Mouse (Mus musculus): ENCODE measurements around the gene Vstm2a.
A peak's percentile ranks its signal among the peaks of the same experiment; 100 is the strongest.

Gene Vstm2a

GRCm38 (mm10) chr11:16257473-16257921 lies at the start of gene Vstm2a:
Gene Vstm2a (plus strand): TSS chr11:16257724.
- DNase-seq (ENCODE audit: low read depth, low spot score): no peak

- DNase-seq (ENCODE audit: low read depth, low spot score): no peak
Observed at GRCm38 (mm10) chr11:16257011-16257410, 513 bp upstream of the Vstm2a start.

DNA sequence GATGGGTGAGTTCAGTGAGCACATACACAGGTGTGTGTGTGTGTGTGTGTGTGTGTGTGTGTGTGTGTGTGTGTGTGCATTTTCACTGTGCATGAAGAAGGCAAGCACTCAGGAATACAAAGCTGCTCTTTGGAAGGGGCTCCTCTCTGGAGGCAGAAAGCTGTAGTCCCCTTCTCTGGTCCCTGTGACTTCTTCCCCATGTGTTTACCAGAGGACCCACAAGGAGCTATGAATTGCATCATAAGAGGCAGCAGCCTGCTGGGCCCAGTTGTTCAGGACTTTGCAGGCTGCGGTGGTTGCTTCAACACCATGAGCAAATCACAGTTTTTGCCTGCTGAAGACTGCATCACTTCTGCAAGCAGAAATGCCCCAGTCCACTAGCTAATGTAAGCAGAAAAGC lies 776 bp downstream of the Vstm2a start:
- no peak for DNase-seq (ENCODE audit: low read depth, low spot score)

GRCm38 (mm10) chr11:16259876-16260275 lies 2.4 kb downstream of the Vstm2a start:
- DNase-seq (ENCODE audit: low read depth, low spot score): no peak

GRCm38 (mm10) chr11:16260764-16261578 lies 3.4 kb downstream of the Vstm2a start:
- no peak for DNase-seq (ENCODE audit: low read depth, low spot score)

GRCm38 (mm10) chr11:16268396-16268795 lies 10.9 kb downstream of the Vstm2a start:
- DNase-seq (ENCODE audit: low read depth, low spot score): no peak

DNA sequence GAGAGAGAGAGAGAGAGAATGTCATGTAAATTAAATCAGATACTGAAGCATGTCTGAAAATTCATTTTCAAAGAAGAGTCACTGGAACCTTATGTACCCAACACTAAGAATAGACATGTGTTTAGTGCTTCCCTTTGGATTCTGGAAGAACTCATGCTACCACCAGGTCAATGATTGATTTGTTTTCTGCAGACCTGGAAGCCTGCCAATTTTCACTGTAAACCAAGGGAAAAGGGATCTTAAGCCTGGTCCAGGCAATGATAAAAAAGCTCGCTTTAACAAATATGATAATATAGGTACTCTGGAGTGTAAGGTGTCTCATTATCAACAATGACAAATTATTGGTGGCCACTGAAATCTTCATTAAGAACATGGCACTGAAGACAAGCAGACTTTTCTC lies 32.9 kb downstream of the Vstm2a start:
- DNase-seq (ENCODE audit: low read depth, low spot score): no peak

GRCm38 (mm10) chr11:16292960-16293359 lies 35.4 kb downstream of the Vstm2a start:
- DNase-seq (ENCODE audit: low read depth, low spot score): no peak

- DNase-seq (ENCODE audit: low read depth, low spot score): peak; percentile 25
Observed at GRCm38 (mm10) chr11:16296521-16296920, 39.0 kb downstream of the Vstm2a start.

DNA sequence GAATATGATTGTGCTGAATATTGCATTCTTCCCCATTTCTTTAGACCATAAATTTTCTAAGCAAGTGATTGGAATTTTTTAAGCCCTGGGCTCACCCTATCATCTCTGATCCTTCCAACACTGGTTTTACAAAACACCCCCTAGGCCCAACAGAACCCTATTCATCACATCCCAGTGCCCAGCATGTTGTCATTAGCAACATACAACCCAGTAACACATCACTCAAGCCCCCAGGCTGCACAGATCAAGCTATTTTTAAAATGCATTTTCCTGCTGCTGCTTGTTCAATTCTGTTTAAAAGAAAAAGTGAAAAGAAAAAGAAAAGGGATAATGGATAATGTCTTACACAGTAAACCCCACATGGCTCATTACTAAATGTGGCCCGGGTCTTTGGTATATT lies 42.0 kb downstream of the Vstm2a start:
- DNase-seq (ENCODE audit: low read depth, low spot score): no peak

DNA sequence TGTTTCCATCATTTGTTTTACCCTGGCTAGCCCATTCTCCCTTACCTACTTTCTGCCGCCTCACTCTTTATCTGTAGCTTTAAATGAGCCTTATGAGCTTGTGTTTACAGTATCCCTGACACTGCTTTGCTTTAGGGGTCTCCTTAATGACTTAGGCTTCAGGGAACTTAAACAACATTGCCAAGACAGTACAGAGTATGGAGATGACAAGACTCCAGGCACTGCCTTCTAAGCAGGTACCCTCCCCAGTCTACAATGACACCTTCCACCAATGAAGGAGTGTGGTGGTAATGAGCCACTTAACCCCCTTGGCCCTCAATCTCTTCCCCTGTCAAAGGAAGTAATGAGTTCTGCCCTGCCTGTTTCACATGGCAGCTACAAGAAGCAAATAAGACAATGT lies 42.4 kb downstream of the Vstm2a start:
- DNase-seq (ENCODE audit: low read depth, low spot score): no peak

DNA sequence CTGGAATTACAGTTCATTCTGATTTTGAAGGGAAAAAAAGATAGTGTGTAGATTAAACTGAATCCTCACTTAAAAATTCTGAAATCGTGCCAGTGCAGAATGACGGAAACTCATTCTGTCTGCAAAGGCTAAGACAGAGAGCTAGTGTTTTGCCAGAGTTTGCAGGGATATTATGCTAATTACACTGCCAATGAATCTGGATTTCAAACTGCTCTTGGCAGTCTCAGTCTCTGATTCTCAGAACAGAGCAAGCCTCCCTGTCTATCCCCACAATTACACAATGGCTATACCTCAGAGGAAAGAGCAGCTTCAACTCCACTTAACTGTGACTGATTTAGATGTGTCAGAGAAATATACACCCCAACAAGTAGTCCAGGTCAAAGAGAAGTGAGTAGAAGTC lies 43.2 kb downstream of the Vstm2a start:
- DNase-seq (ENCODE audit: low read depth, low spot score): no peak

GRCm38 (mm10) chr11:16315097-16315496 lies 57.6 kb downstream of the Vstm2a start:
- DNase-seq (ENCODE audit: low read depth, low spot score): no peak

- no peak for DNase-seq (ENCODE audit: low read depth, low spot score)
Observed at GRCm38 (mm10) chr11:16345179-16345578, 87.7 kb downstream of the Vstm2a start.

- no peak for DNase-seq (ENCODE audit: low read depth, low spot score)
Observed at GRCm38 (mm10) chr11:16345676-16346075, 88.2 kb downstream of the Vstm2a start.

GRCm38 (mm10) chr11:16351915-16352314 lies 94.4 kb downstream of the Vstm2a start:
- DNase-seq (ENCODE audit: low read depth, low spot score): no peak

DNA sequence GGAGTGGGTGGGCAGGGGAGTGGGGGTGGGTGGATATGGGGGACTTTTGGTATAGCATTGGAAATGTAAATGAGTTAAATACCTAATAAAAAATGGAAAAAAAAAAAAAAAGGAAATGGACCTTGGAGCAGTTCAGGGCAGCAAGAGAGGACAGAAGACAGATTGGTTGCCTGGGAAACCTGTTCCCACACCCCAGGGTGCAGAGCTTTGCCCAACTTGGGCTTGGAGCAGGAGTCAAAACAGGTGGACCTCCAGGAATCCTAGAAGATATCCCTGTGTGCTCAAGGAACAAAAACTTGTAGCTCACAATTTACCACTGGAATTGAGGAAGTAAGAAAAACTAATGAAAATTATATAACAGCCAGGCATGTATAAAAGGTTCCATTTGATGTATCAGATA lies 96.8 kb downstream of the Vstm2a start:
- no peak for DNase-seq (ENCODE audit: low read depth, low spot score)

DNA sequence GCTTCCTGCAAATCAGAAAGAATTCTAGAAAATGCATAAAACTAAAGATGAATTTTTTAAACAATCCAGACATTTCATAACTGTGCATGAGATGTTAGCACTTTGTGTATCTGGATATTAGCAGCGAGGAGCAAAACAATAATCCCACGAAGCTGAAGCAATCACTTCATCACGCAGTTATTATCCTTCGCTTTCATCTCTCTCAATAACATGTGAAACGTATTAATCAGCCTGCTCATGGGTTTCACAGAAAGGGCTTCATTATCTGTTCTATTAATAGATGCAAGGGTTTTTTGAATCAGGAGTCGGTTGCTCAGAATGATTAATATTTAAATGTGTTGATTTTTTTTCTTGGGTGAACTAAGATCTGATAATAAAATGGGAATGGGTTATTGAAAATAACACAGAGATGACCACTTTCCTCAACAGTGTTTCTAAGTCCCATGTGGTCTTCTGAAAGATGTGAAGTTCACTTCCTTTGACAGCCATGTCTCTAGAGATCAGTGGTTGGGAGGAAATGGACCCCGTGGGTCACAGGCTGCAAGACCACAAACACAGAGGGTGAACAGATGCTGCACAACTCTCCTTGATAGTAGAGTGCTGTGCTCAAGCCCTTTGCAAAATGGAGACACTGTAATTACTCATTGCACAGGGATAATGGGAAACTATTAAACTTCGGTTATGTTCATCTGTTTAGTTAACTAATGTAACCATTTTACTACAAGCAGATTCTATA lies 109.5 kb downstream of the Vstm2a start:
- no peak for DNase-seq (ENCODE audit: low read depth, low spot score)

- no peak for DNase-seq (ENCODE audit: low read depth, low spot score)
Observed at GRCm38 (mm10) chr11:16403627-16404026, 146.1 kb downstream of the Vstm2a start.

DNA sequence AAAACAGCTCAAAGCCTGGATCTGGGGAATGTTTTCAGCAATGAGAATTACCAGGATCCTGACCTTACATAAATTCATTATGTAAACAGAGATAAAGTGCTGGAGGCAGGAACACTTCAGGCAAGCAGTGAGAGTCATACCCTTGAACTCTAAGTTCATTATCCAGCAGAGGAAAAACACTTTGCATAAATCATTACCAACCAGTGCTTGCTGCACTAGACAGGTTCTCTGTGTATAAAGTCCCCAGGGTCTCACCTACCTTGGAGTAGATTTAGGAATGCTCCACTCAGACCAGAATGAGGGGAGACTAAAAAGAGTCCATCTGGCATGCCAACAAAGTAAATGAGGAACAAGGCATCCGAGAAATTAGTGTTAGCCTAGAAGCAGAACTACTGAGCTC lies 154.2 kb downstream of the Vstm2a start:
- DNase-seq (ENCODE audit: low read depth, low spot score): no peak

- DNase-seq (ENCODE audit: low read depth, low spot score): peak; percentile 28
Observed at GRCm38 (mm10) chr11:16412609-16413008, 155.1 kb downstream of the Vstm2a start.

DNA sequence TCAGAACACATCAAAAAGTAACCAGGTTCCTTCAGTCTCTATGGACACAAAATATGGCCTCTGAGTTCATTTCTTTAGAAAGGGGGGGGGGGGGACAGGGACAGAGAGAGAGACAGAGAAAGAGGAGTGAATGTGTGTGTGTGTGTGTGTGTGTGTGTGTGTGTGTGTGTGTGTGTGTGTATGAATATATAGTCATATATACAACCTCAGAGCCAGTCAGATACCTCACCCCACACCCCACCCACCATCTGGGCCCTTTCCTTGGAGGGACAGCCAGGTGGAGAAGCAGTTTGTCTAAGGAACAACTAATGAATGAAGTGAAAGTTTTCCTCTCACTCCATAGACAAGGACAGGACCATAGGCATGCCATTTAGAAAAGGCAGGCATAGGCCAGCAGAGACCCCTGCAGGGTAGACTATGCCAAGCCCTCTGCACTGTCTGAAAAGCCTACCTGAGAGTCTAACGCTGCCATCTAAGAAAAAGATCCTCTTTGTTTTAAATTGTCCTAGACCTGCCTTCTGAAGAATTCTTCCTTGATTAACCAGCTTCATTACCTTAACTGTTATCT lies 155.6 kb downstream of the Vstm2a start:
- DNase-seq (ENCODE audit: low read depth, low spot score): no peak
